Mouse (Mus musculus): Measurements from ENCODE around the gene Prkcq.
A peak's percentile ranks its signal among the peaks of the same experiment; 100 is the strongest.

Prkcq gene

DNA sequence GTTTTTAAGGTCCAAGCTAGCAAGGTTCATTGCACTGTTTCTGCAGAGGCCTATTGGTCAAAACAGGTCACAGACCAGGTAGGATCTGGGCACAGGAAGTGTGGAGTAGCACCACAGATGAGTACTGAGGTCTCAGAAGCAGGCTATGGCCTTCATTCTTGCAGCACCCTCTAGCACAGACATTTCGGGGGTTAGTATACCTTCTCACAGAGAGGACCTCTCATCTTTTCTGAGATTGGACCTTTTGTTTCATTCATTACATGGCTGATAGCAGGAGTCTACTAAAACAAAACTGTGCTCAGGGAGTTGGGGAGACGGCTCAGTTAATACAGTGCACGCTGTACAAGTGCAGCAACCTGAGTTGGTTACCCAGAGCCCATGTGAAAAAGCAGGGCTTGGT is 14.7 kb downstream of the Prkcq start:
- no peak for DNase-seq (ENCODE audit: low spot score in 2 of 2)

DNA sequence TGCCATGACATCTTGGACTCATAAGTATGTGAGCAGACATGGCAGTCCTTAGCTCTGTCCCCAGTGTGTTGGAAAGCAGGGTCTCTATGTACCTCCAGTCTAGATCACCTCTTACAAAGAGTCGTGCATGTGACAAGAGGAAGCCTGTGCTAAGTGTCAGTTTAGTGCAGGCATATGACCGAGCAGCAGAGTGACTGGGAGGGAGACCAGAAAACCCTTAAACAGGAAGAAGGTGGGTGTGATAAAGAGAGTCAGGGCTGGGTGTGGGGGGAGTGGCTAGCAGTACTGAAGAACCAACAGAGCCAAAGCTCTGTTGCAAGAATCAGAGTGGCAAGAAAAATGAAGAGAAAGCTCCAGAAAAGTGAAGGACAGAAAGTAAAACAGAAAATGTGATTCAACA is 15.3 kb downstream of the Prkcq start:
- peak; percentile 61 to 68 for DNase-seq (ENCODE audit: low spot score in 2 of 2)

- no peak for DNase-seq (ENCODE audit: low spot score in 2 of 2)
Measured at GRCm38 (mm10) chr2:11188279-11188678, 16.4 kb downstream of the Prkcq start.

- DNase-seq (ENCODE audit: low spot score in 2 of 2): no peak
Measured at GRCm38 (mm10) chr2:11189150-11189767, 17.4 kb downstream of the Prkcq start.

DNA sequence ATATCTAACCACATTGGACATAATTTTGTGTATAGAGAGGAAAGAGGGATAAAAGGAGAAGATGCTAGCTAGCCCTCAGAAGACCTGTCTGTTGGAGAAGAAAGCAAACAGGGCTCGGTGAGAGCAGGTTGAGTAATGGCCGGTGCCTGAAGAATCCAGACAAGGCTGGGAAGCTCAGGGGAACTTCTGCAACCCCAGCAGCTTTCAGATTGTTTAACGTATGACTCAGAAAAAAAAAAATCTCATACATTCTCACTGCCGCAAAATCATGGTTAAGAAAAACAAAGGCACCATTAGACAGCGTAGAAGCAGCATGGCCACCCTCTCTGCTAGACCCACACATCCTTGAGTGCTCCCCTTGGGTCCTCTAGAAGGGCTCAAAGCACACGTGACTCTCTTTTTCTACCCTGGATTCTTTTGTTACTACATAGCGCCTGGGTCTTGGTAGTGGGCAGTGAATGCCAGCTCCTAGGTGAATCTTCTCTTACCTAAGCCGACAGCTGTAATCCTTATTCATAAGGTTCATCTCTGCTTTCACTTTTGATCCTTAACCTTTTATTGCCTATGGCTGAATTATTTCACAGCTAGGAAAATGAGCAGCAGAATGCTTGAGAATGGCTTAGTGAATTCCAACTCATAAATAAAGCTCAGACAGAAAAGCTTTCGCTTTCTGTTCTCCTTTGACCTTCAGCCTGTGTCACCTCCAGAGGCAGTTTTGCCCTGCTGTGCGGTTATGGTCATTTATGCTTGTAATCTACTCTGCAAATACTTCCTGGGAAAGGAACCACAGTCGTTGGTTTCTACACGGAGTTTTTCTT is 20.6 kb downstream of the Prkcq start:
- no peak for DNase-seq (ENCODE audit: low spot score in 2 of 2)

DNA sequence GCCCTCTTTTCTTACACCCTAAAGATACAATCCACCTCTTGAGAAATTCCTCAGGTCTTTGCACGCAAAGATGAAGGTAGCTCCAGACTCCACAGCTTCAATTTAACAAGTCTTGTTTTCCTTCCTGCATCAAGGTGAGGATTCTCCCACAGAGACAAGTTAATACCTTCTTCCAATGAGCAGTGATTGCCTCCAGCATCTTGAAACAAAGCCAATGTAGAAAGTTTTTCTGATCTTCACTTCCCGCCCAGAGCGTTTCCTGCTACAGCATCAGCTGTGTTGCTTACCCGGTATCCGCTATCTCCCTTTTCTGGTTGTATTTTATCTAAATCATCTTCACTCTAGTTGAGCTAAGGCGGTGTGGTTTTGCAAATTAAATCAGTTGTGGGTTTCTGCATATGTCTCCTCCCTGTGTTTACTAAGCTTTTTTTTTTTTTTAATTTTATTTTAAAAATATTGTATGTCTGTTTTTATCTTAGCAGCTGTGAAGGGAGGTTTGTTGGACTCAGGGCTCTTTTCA is 21.3 kb downstream of the Prkcq start:
- DNase-seq (ENCODE audit: low spot score in 2 of 2): peak; percentile 53 to 65

- DNase-seq (ENCODE audit: low spot score in 2 of 2): peak in 1 of 2 experiments; percentile 32
Measured at GRCm38 (mm10) chr2:11194732-11195340, 22.9 kb downstream of the Prkcq start.

DNA sequence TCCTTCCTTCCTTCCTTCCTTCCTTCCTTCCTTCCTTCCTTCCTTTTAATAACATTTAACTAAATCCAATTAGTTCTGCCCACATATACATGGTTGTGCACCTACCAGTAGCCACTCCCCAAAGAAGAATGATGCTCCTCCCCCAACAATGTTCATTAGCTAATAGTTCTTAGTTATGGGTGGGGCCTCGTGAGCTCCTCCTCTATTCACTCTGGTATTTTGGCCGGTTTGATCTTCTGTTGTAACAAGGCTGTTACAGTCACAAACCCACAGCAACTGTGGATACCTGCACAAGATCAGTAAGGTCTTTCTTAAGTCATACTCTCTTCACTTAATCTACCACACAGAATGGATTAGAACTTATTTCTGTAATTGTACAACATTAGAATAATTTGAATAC is 24.2 kb downstream of the Prkcq start:
- DNase-seq (ENCODE audit: low spot score in 2 of 2): no peak

DNA sequence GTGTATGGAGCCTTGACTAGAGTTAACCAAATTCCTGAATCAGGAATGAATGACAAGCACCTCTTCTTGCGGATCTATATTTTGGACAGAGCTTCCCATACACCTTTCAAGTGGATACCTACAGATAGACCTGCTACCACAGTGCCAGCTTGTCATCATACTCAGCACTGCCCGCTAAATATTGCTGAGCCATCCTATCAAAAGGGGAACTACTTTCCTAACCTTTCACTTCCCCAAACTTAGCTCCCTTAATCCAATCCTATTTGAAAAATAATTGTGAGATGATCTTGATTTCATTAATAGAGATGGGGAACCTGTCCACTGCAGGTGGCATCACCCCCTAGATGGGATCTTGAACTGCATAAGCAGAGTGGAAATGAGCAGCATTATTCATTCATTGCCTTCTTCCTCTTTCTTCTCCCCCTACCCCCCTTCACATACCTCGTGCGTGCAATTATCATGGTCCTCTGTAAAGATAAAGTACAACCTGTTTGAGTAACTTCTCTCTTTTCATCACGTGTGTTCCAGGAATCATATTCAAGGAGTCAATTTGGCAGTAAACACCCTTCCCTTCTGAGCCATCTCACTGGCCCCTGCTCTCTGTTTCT is 25.1 kb downstream of the Prkcq start:
- no peak for DNase-seq (ENCODE audit: low spot score in 2 of 2)

DNA sequence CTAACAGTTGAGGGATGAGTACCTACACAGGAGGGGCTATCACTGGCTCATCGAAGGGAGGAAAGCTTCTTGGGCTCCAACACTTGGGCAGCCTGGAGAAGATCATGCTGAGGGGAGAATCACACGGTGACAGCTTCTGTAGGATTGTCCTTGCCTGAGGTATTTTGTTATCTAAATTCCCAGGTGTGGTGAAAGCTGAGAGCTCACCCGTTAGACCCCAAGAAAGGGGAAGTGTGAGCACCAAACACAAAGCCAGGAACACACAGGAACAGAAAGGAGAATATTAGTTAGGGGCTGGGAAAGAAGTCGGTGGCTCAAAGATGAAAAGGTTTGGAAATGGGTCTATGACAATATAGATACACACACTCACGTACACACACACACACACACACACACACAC is 27.7 kb downstream of the Prkcq start:
- DNase-seq (ENCODE audit: low spot score in 2 of 2): no peak

DNA sequence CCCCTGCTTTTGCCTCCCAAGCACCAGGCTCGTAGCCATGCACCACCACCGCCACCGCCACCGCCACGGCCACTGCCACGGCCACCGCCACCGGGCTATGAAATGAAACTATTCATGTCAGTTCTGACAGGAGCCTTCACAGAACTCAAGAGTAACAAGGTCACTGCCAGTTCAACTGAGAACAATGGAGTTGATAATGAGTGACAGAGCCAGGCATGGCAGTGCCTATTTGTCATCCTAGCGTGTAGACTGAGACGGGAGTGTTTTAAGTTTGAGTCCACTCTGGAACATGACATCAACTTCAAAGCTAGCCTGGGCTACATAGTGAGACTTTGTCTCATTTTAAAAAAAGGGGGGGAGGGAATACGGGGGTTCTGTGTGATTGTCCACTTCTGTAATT is 30.9 kb downstream of the Prkcq start:
- no peak for DNase-seq (ENCODE audit: low spot score in 2 of 2)

GRCm38 (mm10) chr2:11203261-11203660 is 31.4 kb downstream of the Prkcq start:
- DNase-seq (ENCODE audit: low spot score in 2 of 2): no peak

- peak; percentile 70 to 73 for DNase-seq (ENCODE audit: low spot score in 2 of 2)
Measured at GRCm38 (mm10) chr2:11204232-11204631, 32.3 kb downstream of the Prkcq start.

- no peak for DNase-seq (ENCODE audit: low spot score in 2 of 2)
Measured at GRCm38 (mm10) chr2:11204961-11205360, 33.1 kb downstream of the Prkcq start.

GRCm38 (mm10) chr2:11205720-11206119 is 33.8 kb downstream of the Prkcq start:
- DNase-seq (ENCODE audit: low spot score in 2 of 2): no peak

DNA sequence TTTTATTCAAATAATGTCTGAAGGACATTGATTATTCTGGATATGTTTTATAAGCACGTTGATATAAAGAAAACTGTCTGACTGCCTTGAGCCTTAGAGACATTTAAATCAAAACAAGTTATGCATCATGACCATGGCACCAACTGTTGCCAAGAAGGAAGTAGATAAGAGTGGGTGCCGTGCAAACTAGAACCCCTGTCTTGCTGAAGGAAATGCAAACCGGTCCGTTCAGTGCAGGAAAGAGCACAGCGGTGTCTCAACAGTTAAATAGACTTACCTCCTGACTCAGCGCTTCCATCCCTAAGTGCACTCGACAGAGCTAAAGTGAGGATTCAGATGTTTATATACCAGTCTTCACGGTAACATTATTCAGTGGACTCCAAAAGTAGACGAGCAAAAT is 36.4 kb downstream of the Prkcq start:
- DNase-seq (ENCODE audit: low spot score in 2 of 2): no peak

GRCm38 (mm10) chr2:11209335-11209734 is 37.4 kb downstream of the Prkcq start:
- DNase-seq (ENCODE audit: low spot score in 2 of 2): no peak

DNA sequence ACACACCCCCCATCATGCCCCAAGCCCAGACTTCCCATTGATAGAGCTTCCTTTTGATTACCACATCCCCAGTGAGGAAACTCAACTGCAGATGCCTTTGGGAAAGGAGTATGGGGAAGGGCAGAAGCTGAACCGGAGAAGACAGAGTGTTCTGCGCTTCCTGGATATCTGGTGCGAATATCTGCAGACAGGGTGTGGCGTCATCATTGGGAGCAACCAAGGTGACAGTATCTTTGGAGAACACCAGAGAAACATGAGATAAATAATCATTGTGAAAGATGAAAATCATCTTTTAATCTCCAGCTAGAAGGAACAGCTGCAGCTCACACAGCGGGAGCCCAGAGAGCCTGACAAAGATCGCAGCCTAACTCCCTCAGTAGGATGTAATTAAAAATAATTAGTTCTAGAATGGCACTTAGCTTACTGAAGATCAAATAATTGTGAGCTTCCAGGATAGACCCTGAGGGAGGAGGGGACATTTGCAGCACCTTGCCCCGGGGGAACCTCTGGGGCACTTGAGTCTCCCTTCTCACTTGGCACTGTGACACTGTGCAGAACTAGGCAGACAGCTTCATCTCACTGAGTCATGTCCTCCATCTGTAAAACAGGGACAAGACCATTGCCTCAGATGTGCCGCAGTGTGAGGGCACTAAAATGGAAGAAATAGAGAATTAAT is 38.5 kb downstream of the Prkcq start:
- DNase-seq (ENCODE audit: low spot score in 2 of 2): no peak

GRCm38 (mm10) chr2:11211961-11212562 is 40.2 kb downstream of the Prkcq start:
- no peak for DNase-seq (ENCODE audit: low spot score in 2 of 2)

DNA sequence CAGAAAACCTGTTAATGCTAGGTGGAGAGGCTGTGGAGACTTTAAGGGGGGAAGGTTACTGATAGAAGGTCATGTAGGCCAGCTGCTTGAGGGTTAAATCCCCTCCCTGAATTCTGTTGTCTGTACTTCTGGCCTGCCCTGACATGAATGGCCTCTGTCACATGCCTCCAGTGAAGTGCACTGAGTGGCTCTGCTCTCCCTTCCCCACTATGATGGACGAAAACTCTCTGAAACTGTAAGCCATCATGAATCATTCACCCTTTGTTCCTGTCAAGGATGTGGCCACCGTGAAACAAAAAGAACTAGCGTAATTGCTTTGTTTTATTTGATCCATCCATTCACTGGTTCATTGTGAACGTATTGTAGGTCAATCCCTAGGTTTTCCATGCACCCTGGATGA is 44.5 kb downstream of the Prkcq start:
- no peak for DNase-seq (ENCODE audit: low spot score in 2 of 2)

GRCm38 (mm10) chr2:11216847-11217246 is 44.9 kb downstream of the Prkcq start:
- no peak for DNase-seq (ENCODE audit: low spot score in 2 of 2)

Measured in thymus, postnatal 10 days (tissue).